Mouse (Mus musculus): ENCODE data around the gene Rgs3. TPM values are rescaled to one million over a fixed set of nuclear protein-coding genes. Genes with fewer than 3 reads are reported as not detected.

The Rgs3 gene
- total RNA-seq, 2 experiments from 2014 or later = 20.1 to 32.8 TPM

- DNase-seq = no peak
Observed at GRCm38 (mm10) chr4:62606542-62606882, 46.9 kb downstream of the Rgs3 start.

GRCm38 (mm10) chr4:62606905-62607304 is 47.3 kb downstream of the Rgs3 start:
- DNase-seq = no peak

- no peak for DNase-seq
Observed at GRCm38 (mm10) chr4:62607345-62607744, 47.7 kb downstream of the Rgs3 start.

- DNase-seq = no peak
Observed at GRCm38 (mm10) chr4:62607805-62608204, 48.2 kb downstream of the Rgs3 start.

- DNase-seq = no peak
Observed at GRCm38 (mm10) chr4:62609333-62609732, 49.7 kb downstream of the Rgs3 start.

- no peak for DNase-seq
Observed at GRCm38 (mm10) chr4:62610142-62610675, 50.6 kb downstream of the Rgs3 start.

GRCm38 (mm10) chr4:62612601-62613501 is 53.2 kb downstream of the Rgs3 start:
- DNase-seq = no peak

- no peak for DNase-seq
Observed at GRCm38 (mm10) chr4:62613646-62614365, 54.2 kb downstream of the Rgs3 start.

GRCm38 (mm10) chr4:62617856-62618440 is 58.3 kb downstream of the Rgs3 start:
- DNase-seq = no peak

GRCm38 (mm10) chr4:62619232-62619964 is 59.8 kb downstream of the Rgs3 start:
- no peak for DNase-seq

GRCm38 (mm10) chr4:62619965-62620244 is 60.3 kb downstream of the Rgs3 start:
- DNase-seq = no peak

GRCm38 (mm10) chr4:62621151-62621550 is 61.5 kb downstream of the Rgs3 start:
- DNase-seq = no peak

- no peak for DNase-seq
Observed at GRCm38 (mm10) chr4:62621880-62622675, 62.4 kb downstream of the Rgs3 start.

- DNase-seq = no peak
Observed at GRCm38 (mm10) chr4:62623251-62624015, 63.8 kb downstream of the Rgs3 start.

- no peak for DNase-seq
Observed at GRCm38 (mm10) chr4:62624679-62625450, 65.2 kb downstream of the Rgs3 start.

- DNase-seq = no peak
Observed at GRCm38 (mm10) chr4:62625451-62626061, 65.9 kb downstream of the Rgs3 start.

GRCm38 (mm10) chr4:62626228-62627026 is 66.8 kb downstream of the Rgs3 start:
- no peak for DNase-seq

GRCm38 (mm10) chr4:62627331-62627730 is 67.7 kb downstream of the Rgs3 start:
- no peak for DNase-seq

- no peak for DNase-seq
Observed at GRCm38 (mm10) chr4:62628547-62628946, 68.9 kb downstream of the Rgs3 start.

Data from gastrocnemius, postnatal 10 days (tissue).